Mouse (Mus musculus) brown adipose tissue, adult 24 weeks (tissue): Measurements from ENCODE around the gene Fchsd2. TPM values are rescaled to one million over a fixed set of nuclear protein-coding genes. Genes with fewer than 3 reads are reported as not detected.
A peak's percentile ranks its signal among the peaks of the same experiment; 100 is the strongest.

Experiments used
- H3K27ac ChIP-seq: fragments of 200-500 bp; replicated peaks from 2 replicates; pipeline ENCODE4 v1.5.1; 2012; ENCODE audit warnings: low read depth, mild to moderate bottlenecking, low read length
- H3K4me1 ChIP-seq: fragments of 200-500 bp; 2 replicates; pipeline ENCODE4 v1.6.1; 2012; ENCODE audit warnings: low read length, mixed read lengths; ENCODE audit not compliant: control insufficient read depth, insufficient read depth, insufficient read length
- H3K4me3 ChIP-seq: fragments of 200-500 bp; 2 replicates; pipeline ENCODE4 v1.5.1; 2012; ENCODE audit warnings: low read depth, mild to moderate bottlenecking, low read length, moderate library complexity; ENCODE audit not compliant: insufficient read depth
- polyA plus RNA-seq: library from polyadenylated mRNA; stranded (reverse); fragments of >200 nt; gene quantifications from 2 replicates; pipeline ENCODE4 v1.2.4, GENCODE M21; 2012; ENCODE audit not compliant: missing spikeins, insufficient read depth, insufficient read length

The Fchsd2 gene
- polyA plus RNA-seq, 1 experiment: 8.8 TPM

DNA sequence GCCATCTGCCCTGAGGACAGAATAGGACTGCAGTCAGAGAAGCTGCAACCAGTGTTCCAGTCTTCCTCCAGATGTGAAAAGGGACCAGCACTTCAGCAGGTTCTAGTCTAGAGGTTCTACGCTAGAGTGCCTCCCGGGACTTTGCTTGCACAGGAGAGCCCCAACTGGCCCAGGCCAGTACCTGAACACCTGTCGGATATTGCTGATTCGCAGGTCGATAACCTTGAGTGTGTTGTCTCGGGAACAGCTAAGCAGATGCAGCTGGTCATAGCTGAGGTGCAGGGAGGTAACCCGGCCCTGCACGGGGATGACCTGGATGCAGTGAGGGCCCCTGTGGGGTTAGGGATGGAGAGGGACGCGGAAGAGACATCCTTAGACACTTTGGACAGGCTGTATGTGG, 197.7 kb downstream of the Fchsd2 start:
- no peak overlapping the region for H3K4me3 ChIP-seq
- no peak overlapping the region for H3K27ac ChIP-seq
- H3K4me1 ChIP-seq: no peaks in the 10 kb centered on the region

DNA sequence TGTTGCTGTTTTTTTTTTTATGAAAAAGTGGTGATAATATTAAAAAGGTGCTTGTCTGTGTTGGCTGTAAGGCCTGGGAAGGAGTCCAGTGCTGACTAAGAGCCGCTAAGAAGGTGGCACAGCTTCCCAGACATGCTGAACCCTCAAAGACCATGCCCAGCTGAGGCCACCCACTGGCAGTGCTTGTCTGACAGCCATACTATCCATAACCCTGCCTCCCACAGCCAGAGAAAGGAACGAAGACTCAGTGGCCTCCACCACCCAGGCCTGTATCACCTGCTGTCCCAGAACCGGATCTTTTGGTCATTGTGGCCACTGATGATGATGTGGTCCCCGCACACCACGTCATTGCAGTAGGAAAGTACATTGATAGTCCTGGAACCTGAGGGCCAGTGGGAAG, 198.5 kb downstream of the Fchsd2 start:
- no peak overlapping the region for H3K27ac ChIP-seq
- no peak overlapping the region for H3K4me3 ChIP-seq
- no peaks in the 10 kb centered on the region for H3K4me1 ChIP-seq

DNA sequence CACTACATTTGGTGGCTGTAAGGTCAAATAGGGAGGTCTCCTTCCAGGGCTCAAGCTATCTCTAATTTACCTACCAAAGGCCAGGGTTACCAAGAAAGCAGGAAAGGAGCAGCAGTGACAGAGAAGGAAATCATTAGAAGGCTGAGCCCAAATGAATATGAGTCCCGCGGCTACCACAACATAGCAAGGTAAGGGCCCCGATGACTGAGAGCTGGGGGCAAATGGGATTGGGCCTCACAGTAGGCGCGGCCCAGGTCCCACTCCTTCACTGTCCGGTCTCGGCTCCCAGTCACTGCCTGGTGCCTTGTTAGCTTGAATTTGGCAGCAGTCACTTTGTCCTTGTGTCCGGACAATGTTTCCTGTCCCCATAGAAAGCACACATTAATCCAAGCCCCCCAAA, 199.0 kb downstream of the Fchsd2 start:
- H3K4me3 ChIP-seq: no peak overlapping the region
- H3K27ac ChIP-seq: no peak overlapping the region
- no peaks in the 10 kb centered on the region for H3K4me1 ChIP-seq

DNA sequence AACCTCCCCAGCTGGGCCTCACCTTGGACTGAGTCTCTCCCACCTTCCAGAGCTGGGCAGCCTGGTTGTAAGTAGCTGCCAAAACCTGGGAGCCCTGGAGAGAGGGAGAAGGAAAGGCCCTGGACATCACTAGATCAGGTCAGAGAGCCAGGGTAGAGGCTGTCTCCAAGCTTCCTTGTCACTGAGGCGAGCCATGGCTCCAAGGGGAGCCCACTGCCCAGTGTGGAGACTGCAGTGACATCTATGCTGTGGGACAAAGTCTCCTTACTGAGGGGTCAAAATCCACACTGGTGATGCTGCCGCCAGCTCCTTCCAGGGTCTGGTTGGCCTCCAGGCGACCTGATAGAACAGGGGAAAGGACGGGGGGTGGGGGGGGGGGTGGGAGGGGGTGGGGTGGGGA, 199.4 kb downstream of the Fchsd2 start:
- no peak overlapping the region for H3K27ac ChIP-seq
- H3K4me3 ChIP-seq: no peak overlapping the region
- H3K4me1 ChIP-seq: no peaks in the 10 kb centered on the region

DNA sequence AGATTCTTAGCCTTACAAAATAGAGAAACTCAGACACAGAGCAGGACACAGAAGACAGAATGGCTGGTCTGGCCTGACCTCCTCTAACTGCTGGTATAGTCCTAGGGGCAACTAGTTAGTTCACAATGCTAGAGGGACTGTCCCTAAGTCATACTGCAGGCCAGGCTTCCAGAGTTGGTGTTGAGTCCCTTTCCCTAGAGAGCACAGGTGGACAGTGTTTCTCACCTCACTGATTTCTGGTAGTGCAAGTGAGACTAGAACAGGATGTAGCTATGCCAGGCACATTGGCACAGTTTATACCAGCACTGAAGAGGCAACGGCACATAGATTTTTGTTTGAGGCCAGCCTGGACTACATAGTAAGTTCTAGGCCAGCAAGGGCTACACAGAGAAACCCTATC, 200.0 kb downstream of the Fchsd2 start:
- Histone ChIP-seq H3K4me1 (no peaks in the 10 kb centered on the region), H3K27ac (no peak overlapping the region), H3K4me3 (no peak overlapping the region)

DNA sequence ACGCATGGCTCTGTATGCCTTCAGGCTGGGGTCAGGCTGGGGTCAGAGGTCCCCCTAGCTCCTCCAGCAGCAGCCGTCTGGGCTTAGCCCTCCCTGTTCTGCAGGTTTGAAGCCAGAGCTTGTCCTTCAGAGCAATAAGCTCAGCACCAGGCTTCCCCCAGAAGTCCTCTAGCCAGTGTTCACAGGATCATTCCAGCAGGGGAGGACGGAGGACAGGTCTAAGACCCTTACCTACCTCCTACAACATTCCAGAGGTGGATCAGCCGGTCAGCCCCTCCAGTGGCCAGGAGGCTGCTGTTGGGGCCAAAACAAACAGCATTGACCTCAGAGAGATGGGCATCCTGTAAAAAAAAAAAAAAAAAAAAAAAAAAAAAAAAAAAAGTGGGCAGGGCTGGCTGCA, 200.5 kb downstream of the Fchsd2 start:
- Histone ChIP-seq H3K4me3 (no peak overlapping the region), H3K27ac (no peak overlapping the region)

DNA sequence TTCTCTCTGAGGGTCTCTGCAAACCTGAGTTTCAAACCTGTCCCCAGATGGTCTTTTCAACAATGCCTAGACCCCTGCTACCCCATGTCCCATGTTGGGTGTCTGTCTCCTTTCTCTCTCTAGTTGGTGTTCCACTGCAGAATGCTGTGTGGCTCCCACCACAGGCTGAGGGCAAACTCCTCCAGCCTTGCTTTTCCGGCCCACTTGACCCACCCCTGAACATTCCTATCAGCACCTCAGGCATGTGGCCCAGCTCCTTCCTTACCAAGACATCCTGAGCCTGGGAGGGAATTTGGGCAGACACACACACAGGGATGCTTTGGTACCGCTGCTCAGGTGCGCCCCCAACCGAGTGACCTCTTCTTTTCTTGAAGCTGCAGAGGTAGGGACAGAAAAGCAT, 200.9 kb downstream of the Fchsd2 start:
- no peaks in the 10 kb centered on the region for H3K4me1 ChIP-seq

More for the DNA sequence above, 200.5 kb downstream of the Fchsd2 start:
- no peaks in the 10 kb centered on the region for H3K4me1 ChIP-seq

DNA sequence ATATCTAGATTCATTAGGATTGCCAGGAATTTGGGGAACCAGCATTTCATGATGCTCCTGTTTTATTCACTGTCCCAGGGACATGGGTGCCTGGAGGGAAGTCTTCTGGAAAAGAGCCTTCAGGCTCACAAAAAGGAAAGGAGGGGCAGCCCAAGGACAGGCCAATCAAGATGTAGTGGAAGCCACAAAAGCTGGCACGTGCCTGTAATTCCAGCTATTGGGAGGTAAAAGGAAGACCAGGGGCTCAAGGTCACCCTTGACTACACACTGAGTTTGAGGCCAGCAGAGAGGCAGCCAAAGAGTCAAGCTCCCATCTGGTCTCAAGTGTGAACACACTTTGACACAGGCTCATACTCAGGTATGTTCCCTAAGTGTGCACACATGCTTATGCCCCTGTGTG, 202.8 kb downstream of the Fchsd2 start:
- H3K27ac ChIP-seq: no peak overlapping the region
- H3K4me1 ChIP-seq: no peaks in the 10 kb centered on the region
- no peak overlapping the region for H3K4me3 ChIP-seq

More for the DNA sequence above, 200.9 kb downstream of the Fchsd2 start:
- Histone ChIP-seq H3K27ac (no peak overlapping the region), H3K4me3 (no peak overlapping the region)

DNA sequence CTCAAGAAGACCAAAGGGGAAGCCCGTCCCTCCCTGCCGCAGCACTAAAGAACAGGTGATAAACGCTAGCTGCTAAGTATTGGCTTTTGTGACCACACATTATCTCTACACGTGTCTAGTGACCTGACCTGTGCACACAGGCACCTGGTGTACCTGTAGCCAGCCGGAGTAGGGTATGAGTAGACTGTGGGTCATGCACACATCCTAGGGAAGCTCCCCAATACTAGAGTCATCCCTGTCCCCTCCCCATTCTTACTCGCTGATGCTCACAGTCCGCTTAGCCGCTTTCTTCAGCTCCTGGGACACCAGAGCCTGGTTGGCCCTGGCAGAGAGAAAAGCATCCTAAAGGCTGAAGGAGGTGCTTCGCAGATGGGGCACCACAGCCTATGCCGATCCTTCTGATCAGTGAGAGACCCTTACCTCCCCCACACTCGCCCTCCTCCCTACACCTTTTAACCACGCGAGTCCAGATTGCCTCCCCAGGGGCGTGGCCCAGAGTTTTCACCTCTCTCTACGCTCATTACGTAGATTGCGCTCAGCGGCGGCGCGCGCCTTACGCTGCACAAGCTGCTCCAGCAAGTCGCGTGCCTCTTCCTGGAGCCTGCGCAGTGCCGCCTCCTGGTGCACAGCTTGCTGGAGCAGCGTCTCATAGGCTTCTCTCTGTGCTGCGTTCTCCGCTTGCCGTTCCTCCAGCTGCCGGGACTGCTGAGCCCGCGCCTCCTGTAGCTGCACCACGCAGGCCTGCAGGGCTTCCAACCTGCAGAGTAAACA, 203.8 kb downstream of the Fchsd2 start:
- Histone ChIP-seq H3K27ac (no peak overlapping the region), H3K4me3 (no peak overlapping the region; the same call in 1 of the 2 replicates), H3K4me1 (no peaks in the 10 kb centered on the region)

DNA sequence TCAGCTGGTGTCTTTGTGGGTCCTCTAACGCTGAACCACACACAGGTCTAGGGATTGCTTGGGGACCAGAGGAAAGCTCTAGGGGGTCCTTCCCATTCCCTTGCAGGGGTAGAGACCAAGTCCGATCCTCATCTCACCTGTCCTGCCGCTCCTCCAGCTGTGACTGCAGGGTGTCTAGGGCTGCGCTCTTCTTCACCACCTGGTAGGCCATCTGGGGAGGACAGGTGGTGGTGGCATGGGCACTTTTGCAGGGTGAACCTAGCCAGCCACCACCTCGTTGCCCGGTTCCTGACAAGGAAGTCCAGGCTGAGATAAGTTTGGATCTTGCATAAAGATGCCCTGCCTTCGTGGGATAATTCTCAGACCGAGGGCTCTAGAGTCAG, 204.4 kb downstream of the Fchsd2 start:
- Histone ChIP-seq H3K27ac (no peak overlapping the region), H3K4me3 (no peak overlapping the region), H3K4me1 (no peaks in the 10 kb centered on the region)

DNA sequence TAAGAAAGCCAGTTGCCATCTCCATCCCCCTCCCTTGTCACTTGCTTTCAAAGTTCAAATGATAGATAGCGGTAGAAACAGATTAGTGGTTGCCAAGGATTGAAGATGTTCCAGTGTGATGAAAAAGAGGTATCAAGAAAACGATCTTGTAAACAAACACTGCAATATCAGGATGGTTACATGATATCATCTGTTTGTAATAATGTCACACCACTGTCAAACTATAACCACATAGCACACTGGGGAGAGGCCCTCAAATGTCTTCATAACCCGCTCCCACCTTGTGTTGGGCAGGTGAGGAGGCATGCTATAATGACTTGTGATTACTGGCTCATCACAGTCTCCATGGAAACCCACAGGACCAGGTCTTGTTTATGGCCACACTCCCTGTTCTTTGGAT, 205.7 kb downstream of the Fchsd2 start:
- H3K4me1 ChIP-seq: no peaks in the 10 kb centered on the region
- H3K4me3 ChIP-seq: no peak overlapping the region
- H3K27ac ChIP-seq: no peak overlapping the region

DNA sequence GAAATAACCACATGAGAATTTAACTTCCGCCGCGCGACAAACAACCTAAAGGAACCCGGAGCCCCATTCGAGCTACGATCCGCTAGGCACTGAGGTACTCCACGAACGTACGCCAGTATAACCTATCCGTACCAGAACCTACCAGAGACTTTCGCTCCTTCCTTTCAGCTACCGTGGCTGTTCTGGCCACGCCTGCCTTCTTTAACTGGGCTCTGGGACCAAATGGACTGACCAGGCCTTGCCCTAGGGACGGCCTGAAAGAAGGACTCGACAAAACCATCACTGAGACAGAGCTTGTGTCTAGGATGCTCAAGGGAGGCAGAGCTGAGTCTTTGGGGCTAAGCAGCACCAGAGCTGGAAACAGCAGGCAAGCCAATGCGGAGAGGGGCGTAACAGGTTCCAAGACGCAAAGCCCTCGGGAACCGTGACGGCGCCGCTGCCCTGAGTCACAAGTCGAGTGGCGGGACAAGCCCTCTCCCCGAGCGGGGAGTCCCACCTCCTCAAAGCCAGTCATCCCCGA, 208.8 kb downstream of the Fchsd2 start:
- Histone ChIP-seq H3K4me1 (no peaks in the 10 kb centered on the region), H3K4me3 (peak overlapping the region; percentile 77), H3K27ac (peak overlapping the region; percentile 68)

DNA sequence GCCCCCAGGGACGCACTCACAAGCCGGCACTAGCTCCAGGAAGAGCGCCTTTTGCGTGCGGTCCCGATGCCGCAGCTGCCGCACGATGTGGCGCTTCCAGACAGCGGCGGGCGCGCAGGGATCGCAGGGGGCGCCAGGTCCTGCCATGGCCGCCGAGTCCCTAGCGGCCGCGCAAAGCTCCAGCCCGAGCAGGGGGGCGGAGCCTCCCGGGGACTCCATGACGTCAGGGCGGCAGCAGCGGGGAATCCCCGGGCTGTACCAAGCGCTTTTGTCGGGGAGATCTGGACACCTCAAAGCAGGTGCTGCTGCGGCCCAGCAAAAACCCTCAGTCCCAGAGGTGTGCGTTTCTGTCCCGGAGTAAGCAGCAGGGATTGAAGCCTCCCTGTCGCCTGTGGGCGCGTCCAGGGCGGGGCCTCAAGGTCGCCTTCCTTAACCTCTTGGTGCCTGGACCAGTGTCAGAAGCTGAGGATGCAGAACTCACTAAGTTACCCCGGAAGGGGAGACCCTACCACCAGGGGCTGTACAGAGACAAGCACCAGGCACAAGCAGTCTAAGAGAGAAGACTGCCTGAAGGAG, 209.3 kb downstream of the Fchsd2 start, which contains the start of gene Atg16l2:
Gene Atg16l2 (minus strand): TSS at position 371 of the 576 bp plus-strand sequence.
- H3K27ac ChIP-seq: peak within 1 kb of the TSS; percentile 79
- H3K4me1 ChIP-seq: no peaks in the 10 kb centered on the region
- H3K4me3 ChIP-seq: peak within 1 kb of the TSS; percentile 77

DNA sequence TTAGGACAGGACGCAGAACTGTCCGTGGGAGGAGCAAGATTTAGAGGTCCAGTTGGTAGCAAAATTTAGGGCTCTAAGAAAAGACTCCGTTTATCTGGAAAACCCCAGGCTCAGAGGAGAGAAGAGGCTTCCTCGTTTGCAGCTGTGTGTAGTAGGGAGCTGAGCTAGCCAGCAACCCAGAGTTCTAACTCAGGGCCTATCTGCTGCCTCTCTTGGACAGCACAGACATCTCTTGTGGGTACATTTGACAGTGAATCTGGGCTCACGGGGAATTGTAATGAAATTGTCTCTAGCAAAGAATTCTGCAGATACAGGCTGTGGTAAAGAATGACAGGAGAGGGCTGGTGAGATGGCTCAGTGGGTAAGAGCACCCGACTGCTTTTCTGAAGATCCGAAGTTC, 210.0 kb downstream of the Fchsd2 start:
- Histone ChIP-seq H3K4me1 (no peaks in the 10 kb centered on the region), H3K4me3 (0 out of 2 replicates have a peak overlapping the region, but pooled peaks have one; percentile 77), H3K27ac (no peak overlapping the region)

DNA sequence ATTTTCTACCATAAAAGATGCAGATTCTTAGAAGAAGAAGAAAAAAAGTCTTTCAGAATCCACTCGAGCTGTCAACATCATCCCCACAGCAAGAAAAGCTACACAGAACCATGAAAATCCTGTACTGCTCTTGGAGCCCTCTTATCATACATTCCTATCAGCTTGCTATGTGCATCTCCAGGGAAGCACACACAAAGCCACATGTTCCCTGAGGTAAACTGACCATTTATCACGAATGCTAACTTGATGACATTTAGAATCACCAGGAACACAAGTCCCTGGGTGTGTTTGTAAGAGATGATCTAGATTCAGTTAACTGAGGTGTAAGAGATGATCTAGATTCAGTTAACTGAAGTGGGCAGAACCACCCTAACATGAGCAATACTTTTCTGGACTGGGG, 214.2 kb downstream of the Fchsd2 start:
- no peaks in the 10 kb centered on the region for H3K4me1 ChIP-seq
- H3K4me3 ChIP-seq: no peak overlapping the region
- no peak overlapping the region for H3K27ac ChIP-seq

DNA sequence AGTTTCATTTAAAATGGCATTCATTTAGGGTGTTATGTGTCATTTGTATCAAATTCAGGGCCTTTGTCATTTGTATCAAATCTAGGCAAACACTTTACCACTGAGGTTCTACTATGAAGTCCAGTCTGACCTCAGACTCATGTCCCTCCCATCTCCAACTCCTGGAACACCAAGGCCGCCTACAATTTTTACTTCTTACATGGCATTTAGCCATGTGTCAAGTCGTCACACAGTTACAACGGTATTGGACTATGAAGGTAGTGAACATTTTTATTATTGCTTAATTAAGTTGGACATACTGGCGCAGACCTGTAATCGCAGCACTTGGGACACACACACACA, 217.3 kb downstream of the Fchsd2 start:
- peak overlapping the region; percentile 68 for H3K4me3 ChIP-seq
- H3K4me1 ChIP-seq: no peaks in the 10 kb centered on the region
- H3K27ac ChIP-seq: peak overlapping the region; percentile 95
